Mouse (Mus musculus) E14TG2a.4 (cell line): ENCODE results near the gene Dnah6.

Experiments
- CTCF ChIP-seq: conservative IDR thresholded peaks from 2 replicates; pipeline ENCODE4 v1.5.1; 2014; ENCODE audit warnings: low read length
- NANOG ChIP-seq: IDR thresholded peaks from 2 replicates; pipeline ENCODE4 v1.6.1; 2014; ENCODE audit warnings: borderline replicate concordance, low read length, mixed read lengths
- POU5F1 ChIP-seq: IDR thresholded peaks from 2 replicates; pipeline ENCODE4 v1.6.1; 2014; ENCODE audit warnings: low read length, borderline replicate concordance

DNA sequence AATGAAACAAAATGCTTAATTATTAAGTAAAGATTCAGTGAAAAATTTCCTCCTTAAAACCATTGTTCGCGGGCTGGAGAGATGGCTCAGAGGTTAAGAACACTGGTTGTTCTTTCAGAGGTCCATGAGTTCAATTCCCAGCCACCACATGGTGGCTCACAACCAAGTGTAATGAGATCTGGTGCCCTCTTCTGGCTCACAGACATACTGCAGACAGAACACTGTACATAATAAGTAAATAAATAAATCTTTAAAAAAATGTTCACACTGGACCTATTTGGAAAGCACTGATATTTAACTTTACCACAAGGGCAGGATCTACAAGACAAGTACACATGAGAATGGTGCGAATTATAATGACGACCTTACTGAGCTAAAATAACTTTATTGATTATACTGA, 26.0 kb upstream of the Dnah6 start:
- TF ChIP-seq CTCF (peak; percentile 63), NANOG (no peak), POU5F1 (no peak)
